Mouse (Mus musculus) gastrocnemius, postnatal 4 days (tissue): Measurements from ENCODE around the gene Ppp4r3a. TPM values are rescaled to one million over a fixed set of nuclear protein-coding genes. Genes with fewer than 3 reads are reported as not detected.
"Not testable (repeated sequence)": the region's sequence is repeated elsewhere in the genome, so short reads cannot be mapped to it uniquely, and the experiment has no call there.

Experiments used
- DNase-seq, 2 experiments: peaks; one replicate each; pipeline ENCODE4 v3.0.0; 2021 to 2022; ENCODE audit warnings: low spot score in 2 of 2, mixed read lengths in 2 of 2
- long read RNA-seq, 2 experiments: library from polyadenylated mRNA; stranded (forward); transcript quantifications; one replicate each; pipeline ENCODE4 v2.0.0; 2021
- total RNA-seq, 2 experiments: library from RNA; stranded (reverse); gene quantifications; 2 replicates each; pipeline ENCODE4 v1.2.3; 2021

The Ppp4r3a gene
- total RNA-seq = 10 to 100 TPM; 41.5 to 45.7 TPM
- long read RNA-seq, experiment 1, full-length matches to known transcripts = 6 of 25 reads
- long read RNA-seq, experiment 1, partial matches to known transcripts = 8 of 25 reads
- long read RNA-seq, experiment 1, other reads (novel, unspliced or antisense) = 11 of 25 reads
- long read RNA-seq, experiment 2, full-length matches to known transcripts = 11 of 26 reads
- long read RNA-seq, experiment 2, partial matches to known transcripts = 3 of 26 reads
- long read RNA-seq, experiment 2, other reads (novel, unspliced or antisense) = 12 of 26 reads

DNA sequence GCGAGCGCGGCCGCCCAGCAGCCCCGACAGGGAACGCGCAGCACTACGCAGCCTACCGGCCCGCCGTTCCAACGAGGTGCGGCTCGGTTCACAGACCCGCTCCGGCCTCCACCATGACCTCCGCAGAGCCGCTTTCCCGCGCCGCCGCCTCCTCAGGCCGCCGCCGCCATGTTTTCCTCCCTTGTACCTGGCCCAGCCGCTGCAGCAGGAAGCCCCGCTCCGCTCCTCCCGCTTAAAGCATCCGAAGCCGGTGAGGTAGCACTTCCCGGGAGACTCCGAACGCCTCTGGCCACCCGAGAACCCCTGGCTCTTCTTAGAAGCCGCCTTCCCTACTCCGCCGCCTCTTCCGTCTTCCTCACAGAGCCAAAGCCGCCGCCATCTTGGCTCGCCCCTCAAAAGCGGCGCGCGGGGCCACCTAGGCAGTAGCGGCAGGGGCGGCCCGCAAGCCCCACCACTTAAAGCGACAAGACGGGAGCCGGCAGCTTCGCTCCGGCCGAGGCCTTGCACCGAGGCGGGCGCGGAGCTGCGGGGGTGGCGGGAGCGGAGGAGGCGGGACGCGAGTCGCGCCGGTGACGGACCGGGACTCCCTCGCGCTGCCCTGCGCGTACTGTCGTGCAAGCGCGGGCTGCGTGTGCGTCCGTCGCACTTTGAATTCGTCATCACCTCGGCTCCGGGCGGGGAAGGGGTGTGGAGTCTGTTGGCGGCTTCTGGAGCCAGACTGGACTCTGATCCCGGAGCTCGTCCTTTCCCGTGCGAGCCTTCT lies at the start of gene Ppp4r3a:
Gene Ppp4r3a (minus strand): TSS at position 627 of the 763 bp plus-strand sequence.
- peak; percentile 91 to 96 for DNase-seq

DNA sequence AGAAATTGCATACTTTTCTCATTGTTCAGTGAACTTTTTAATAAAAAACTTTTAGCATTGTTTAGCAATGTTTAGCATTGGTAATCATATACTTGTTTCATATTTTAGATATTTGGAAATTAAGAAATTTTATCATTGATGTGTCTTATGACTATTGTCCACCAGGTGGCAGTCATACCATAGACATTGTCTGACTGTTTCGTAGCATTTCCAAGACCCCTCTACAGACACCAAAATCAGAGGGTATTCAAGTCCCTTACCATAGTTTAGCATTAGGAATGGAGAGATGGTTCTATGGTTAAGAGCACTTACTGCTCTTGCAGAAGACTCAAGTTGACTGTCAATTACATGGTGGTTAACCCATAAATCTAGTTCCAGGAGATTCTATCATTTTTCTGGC lies 39.5 kb upstream of the Ppp4r3a start:
- no peak for DNase-seq

DNA sequence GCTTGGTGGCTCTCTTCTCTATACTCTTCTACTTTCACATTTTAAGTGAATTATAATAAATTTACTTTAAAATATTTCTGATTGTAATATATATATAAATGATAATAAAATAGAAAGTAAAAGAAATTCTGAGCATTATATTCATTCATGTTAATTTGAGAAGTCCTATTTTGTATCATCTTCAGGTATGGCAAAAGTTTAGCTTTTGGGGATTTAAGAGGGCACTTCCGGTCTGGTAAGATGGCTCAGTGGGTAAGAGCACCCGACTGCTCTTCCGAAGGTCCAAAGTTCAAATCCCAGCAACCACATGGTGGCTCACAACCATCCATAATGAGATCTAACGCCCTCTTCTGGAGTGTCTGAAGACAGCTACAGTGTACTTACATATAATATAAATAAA lies 38.6 kb upstream of the Ppp4r3a start:
- not testable (repeated sequence) for DNase-seq

- not testable (repeated sequence) for DNase-seq
Measured at GRCm38 (mm10) chr12:101109794-101110585, 26.5 kb upstream of the Ppp4r3a start.

DNA sequence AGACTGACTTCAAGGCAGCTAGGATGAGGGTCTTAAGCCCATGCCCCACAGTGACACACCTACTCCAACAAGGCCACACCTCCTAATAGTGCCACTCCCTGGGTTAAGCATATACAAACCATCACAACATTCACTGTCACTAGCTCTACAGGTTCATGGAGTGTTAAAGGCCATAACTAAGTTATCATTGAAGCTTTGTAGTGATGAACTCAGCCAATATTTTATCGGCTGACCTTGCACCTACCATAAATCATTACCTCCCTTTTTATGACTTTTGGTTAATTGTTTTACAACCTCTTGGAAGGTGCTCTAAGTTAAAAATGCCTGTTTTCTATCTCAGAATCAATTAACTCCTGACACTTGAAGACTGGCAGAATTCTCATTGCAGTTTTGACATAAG lies 24.2 kb upstream of the Ppp4r3a start:
- DNase-seq = no peak

- no peak for DNase-seq
Measured at GRCm38 (mm10) chr12:101105571-101105970, 22.1 kb upstream of the Ppp4r3a start.

DNA sequence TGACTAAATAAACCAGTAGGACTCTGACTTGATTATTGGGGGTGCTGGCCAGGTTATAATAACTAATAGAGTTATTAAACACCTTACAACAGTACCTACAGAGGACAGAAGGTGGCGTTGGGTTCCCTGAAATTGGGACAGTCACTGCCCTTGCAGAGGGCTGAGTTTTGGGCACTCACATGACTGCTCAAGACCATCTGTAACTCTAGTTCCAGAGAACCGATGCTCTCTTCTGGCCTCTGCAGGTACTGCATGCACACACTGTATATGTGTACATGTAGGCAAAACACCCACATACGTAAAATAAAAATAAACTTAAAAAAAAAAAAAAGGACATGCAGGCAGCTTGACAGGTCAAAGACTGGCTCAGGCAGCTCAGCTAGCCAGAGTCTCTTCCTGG lies 19.1 kb upstream of the Ppp4r3a start:
- DNase-seq = no peak

DNA sequence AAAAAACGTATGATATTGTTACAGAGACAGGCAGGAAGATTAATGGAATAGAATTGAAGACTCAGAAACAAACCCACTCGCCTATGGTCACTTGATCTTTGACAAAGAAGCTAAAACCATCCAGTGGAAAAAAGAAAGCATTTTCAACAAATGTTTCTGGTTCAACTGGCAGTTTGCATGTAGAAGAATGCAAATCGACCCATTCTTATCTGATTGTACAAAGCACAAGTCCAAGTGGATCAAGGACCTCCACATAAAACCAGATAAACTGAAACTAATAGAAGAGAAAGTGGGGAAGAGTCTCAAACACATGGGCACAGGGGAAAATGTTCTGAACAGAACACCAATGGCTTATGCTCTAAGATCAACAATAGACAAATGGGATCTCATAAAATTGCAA lies 10.2 kb upstream of the Ppp4r3a start:
- DNase-seq = not testable (repeated sequence)

DNA sequence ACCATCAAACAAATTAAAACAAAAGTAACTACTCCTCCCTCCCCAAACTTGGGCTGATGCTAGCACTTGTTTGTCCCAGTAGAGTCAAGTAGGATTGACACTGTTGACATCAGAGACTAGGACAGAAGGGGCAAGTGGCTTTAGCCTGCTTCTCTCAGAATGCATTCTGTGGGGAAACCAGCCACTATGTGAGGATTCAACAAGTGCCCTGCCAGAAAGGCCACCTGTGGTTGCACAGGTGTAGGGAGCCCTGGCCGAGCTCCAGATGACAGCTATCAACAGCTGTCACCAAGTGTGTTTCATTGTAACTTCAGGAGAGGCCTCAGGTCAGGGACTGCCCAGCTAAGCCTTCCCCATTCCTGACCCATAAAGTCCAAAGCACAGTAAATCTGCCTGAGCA lies 6.5 kb upstream of the Ppp4r3a start:
- no peak for DNase-seq

GRCm38 (mm10) chr12:101087406-101087805 lies 3.9 kb upstream of the Ppp4r3a start:
- DNase-seq = no peak

DNA sequence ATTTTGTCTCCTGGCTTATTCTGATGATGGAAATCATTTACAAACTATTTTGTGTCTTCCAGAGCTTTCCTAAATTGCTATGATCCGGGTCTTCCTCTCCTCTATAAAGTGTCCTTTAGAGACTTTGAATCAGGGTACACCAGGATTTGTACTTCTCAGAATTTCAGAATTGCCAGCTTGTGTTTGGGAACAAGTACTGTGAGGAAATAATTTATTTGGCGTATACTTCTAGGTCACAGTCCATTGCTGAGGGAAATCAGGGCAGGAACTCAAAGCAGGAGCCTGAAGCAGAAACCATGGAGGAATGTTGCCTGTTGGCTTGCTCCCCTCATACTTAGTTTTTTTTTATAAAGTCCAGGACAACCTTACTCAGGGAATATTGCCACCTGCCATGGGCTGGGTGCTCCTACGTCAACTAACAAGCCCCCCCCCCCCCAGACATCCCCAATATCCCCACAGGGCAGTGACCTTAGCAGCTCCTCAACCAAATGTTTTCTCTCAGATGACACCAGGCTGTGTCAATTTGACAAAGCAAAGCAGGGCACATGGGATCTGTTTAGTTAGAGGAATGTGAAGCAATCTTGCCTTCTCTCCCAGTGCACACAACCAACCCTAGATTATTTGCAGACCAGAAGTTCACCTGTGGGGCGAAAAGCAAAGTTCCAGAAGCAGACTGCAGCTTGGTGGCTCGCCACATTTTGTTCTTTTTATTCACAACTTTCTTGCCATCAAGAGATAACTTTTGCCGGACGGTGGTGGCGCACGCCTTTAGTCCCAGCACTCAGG lies 1.6 kb upstream of the Ppp4r3a start:
- no peak for DNase-seq

DNA sequence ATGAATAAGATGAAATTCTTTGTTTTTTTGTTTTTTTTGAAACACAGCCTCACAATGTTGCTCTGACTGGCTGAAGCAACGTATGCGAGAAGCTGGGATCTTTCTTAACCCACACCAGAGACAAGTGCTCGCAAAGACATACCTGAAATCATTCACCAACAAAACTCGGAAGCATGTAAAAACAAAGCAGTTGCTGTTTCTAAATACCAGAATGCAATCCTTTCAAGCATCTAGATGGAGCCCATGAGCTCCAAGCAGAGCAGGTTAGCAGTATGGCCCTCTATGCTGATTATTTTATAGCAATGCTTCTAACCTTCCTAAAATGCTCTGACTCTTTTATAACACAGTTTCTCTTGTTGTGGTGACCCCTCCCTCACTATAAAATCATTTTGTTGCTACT lies 735 bp upstream of the Ppp4r3a start:
- no peak for DNase-seq

GRCm38 (mm10) chr12:101083839-101084195 lies 315 bp upstream of the Ppp4r3a start:
- DNase-seq = no peak

GRCm38 (mm10) chr12:101082296-101083075 lies 1.0 kb downstream of the Ppp4r3a start:
- peak; percentile 27 to 50 for DNase-seq

GRCm38 (mm10) chr12:101077955-101078354 lies 5.5 kb downstream of the Ppp4r3a start:
- no peak for DNase-seq

DNA sequence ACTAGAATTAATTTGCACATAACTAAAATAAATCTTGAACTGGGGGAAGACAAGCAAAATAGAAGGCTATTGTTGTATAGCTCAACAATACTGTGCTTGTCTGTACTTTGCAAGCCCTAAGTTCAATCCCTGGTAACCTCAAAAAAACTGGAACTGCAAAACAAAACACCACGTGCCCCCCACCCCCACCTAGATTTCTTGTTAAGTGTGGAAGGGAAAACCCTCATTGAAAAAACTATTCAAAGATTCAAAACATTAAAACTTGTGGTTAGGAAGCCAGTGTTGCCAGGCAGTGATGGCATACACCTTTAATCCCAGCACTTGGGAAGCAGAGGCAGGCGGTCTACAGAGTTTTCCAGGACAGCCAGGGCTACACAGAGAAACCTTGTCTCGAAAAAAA lies 8.1 kb downstream of the Ppp4r3a start:
- DNase-seq = no peak

DNA sequence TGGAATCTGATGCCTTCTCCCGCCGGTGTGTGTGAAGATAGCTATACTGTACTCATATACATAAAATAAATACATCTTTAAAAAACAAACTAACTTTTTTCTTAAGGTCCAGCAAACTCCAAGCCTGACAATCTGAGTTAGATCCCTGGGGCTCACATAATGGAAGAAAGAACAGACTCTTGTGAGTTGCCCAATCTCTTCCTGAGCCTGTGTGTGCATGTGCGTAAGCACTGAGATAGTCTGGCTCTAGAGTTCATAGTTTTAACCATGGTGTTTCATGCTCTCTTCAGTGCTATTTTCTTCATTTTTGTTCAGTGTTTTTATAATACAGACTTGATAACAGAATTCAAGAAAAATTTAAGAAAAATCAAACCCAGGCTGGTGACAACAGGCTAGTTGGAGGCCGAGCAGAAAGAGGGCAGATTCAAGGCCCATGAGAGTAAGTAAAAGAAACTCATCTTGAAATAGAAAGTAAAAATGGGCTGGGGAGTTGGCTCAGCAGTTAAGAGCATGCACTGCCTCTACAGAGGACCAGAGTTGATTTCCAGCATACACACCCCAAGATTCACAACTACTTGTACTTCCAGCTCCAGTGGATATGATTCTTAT lies 8.6 kb downstream of the Ppp4r3a start:
- no peak for DNase-seq

GRCm38 (mm10) chr12:101069813-101070212 lies 13.7 kb downstream of the Ppp4r3a start:
- DNase-seq = no peak

- no peak for DNase-seq
Measured at GRCm38 (mm10) chr12:101066329-101066728, 17.2 kb downstream of the Ppp4r3a start.

GRCm38 (mm10) chr12:101039956-101040355 lies 43.5 kb downstream of the Ppp4r3a start:
- no peak for DNase-seq
